Mouse (Mus musculus): ENCODE data around the gene Tubb4b. TPM values are rescaled to one million over a fixed set of nuclear protein-coding genes. Genes with fewer than 3 reads are reported as not detected.

Tubb4b gene
- polyA plus RNA-seq, 1 experiment = 537 TPM

DNA sequence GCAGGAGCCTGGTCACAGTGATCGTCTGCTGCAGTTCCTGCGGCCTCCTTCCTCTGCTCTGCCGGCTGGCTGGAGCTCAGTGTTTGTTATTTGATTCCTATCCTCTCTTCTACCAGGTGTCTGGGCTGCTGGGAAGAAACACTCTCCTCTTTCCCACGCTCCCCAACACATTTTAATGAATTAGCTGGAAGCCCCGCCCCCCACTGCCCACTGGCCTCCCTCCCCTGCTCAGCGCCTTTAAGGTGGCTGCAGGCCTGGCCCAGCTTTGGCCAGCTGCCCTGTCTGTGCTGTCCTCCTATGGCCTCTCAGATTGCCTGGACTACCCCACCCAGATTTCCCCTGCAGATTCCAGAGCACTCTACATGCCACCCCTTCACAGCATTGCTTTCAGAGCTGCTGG is 46.8 kb downstream of the Tubb4b start:
- H3K4me3 ChIP-seq (ENCODE audit: insufficient read depth, low read length) = 0 out of 2 replicates have a peak overlapping the region, but pooled peaks have one; percentile 2
- peaks cover 8% of the 10 kb centered on the region for H3K4me1 ChIP-seq (ENCODE audit: control insufficient read depth, insufficient read depth, low read length)
- H3K27ac ChIP-seq (ENCODE audit: insufficient read depth, low read length) = peak overlapping the region; percentile 92
- TF ChIP-seq POLR2A (IDR thresholded peaks at IDR 0.05; ENCODE audit: extremely low read depth, insufficient read depth, low read length) (0 out of 2 replicates have a peak, but pooled peaks have one; percentile 37), CTCF (IDR thresholded peaks at IDR 0.05; ENCODE audit: extremely low read depth, insufficient read depth, low read length) (no peak)

DNA sequence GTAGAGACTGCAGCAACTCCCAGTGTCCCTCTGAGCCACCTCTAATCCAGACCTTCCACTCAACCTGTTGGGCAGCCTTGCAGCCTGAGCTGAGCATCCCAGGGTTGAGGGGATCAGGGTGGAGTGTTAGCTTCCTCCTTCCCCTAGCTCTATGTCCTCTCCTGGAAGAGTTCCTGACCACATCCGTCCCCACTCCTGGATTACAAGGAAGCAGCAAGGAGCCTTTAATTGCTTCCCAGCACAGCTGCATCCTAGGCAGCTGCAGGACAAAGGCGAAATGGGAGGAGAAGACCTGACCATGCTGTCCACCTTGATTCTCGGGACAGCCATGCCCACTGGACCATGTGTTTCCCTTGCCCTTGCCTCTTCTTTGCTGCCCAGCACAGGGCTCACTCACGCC is 47.4 kb downstream of the Tubb4b start:
- TF ChIP-seq POLR2A (IDR thresholded peaks at IDR 0.05; ENCODE audit: extremely low read depth, insufficient read depth, low read length) (no peak), CTCF (IDR thresholded peaks at IDR 0.05; ENCODE audit: extremely low read depth, insufficient read depth, low read length) (no peak)
- Histone ChIP-seq H3K27ac (ENCODE audit: insufficient read depth, low read length) (peak overlapping the region; percentile 92), H3K4me1 (ENCODE audit: control insufficient read depth, insufficient read depth, low read length) (peaks cover 8% of the 10 kb centered on the region), H3K4me3 (ENCODE audit: insufficient read depth, low read length) (0 out of 2 replicates have a peak overlapping the region, but pooled peaks have one; percentile 2)

DNA sequence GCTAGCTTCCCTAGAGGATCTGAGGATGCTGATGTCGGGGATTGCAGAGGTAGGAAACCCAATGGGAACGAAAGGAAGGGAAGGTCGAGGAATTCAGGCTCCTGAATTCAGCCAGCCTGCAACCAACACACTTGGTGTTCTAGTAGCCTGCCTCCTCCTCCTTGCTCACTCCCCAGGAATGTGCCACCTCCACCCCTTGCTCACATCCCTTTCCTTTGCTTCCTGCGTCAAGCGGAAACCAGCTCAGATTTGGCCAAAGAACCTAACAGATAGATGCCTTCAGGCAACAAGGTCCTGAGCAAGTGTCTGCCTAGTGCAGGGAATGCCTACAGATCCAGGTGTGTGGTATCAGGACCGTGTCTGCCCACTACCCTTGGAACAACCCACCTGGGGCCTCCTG is 47.9 kb downstream of the Tubb4b start:
- H3K4me3 ChIP-seq (ENCODE audit: insufficient read depth, low read length) = no peak overlapping the region
- peaks cover 8% of the 10 kb centered on the region for H3K4me1 ChIP-seq (ENCODE audit: control insufficient read depth, insufficient read depth, low read length)
- H3K27ac ChIP-seq (ENCODE audit: insufficient read depth, low read length) = no peak overlapping the region
- TF ChIP-seq POLR2A (IDR thresholded peaks at IDR 0.05; ENCODE audit: extremely low read depth, insufficient read depth, low read length) = no peak
- TF ChIP-seq CTCF (IDR thresholded peaks at IDR 0.05; ENCODE audit: extremely low read depth, insufficient read depth, low read length) = no peak

DNA sequence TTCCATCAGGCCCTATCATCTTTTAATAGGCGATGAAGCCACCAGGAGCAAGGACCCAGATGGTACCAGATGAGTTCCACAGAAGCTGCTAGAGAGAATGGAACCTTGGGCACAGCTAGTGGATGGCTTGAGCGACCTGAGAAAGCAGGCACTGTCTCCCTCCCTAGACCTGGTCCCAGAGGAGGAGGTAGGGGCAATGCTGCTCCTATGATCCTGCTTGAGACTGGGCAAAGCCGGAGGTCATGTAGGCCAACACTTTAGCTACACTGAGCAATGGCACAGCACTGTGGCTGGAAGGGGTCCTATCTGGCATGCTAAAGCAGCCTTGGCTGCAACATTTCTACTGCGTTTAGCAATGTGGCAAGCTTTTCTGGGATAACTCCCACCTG is 48.8 kb downstream of the Tubb4b start:
- H3K4me1 ChIP-seq (ENCODE audit: control insufficient read depth, insufficient read depth, low read length) = peaks cover 8% of the 10 kb centered on the region
- TF ChIP-seq POLR2A (IDR thresholded peaks at IDR 0.05; ENCODE audit: extremely low read depth, insufficient read depth, low read length) = no peak
- TF ChIP-seq CTCF (IDR thresholded peaks at IDR 0.05; ENCODE audit: extremely low read depth, insufficient read depth, low read length) = no peak
- H3K4me3 ChIP-seq (ENCODE audit: insufficient read depth, low read length) = no peak overlapping the region
- no peak overlapping the region for H3K27ac ChIP-seq (ENCODE audit: insufficient read depth, low read length)

DNA sequence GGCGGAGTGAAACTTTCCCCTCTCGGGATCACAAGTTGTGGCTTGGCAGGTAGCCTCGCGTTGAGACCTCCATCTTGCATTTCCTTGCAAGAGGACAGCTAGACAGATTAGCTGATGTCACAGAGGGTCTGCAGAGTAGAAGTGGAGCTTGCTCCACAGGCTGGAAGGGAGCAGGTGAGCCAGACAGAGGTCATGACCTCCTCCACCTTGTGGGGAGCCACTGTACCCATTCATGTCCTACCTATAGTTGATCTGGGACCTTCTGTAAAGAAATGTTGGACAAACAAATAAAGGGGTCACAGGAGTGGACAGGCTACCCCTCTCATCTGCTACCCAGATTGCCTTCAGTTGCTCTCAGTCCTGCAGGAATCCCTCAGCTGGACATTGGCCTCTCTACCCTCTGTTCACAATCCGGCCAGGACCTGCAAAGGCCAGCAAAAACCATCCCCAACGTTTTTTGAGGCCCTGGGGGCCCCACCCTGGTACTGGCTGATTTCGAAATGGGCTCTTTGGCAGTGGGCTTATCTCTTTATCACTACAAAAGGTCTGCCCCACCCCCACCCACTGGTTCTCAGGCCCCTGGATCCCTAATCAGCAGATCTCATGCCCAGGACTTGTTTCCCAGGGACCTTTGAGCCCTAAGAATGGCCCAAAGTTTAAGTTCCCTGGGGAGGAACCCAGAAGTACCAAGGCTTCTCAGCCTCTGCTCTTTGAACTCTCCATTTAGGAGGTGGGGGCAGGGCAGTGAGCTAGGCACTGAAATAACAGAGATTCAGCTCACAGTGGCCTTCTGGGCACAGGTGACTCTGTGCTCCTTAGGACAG is 49.4 kb downstream of the Tubb4b start:
- Histone ChIP-seq H3K27ac (ENCODE audit: insufficient read depth, low read length) (no peak overlapping the region), H3K4me3 (ENCODE audit: insufficient read depth, low read length) (no peak overlapping the region), H3K4me1 (ENCODE audit: control insufficient read depth, insufficient read depth, low read length) (peaks cover 8% of the 10 kb centered on the region)
- TF ChIP-seq CTCF (IDR thresholded peaks at IDR 0.05; ENCODE audit: extremely low read depth, insufficient read depth, low read length) = no peak

DNA sequence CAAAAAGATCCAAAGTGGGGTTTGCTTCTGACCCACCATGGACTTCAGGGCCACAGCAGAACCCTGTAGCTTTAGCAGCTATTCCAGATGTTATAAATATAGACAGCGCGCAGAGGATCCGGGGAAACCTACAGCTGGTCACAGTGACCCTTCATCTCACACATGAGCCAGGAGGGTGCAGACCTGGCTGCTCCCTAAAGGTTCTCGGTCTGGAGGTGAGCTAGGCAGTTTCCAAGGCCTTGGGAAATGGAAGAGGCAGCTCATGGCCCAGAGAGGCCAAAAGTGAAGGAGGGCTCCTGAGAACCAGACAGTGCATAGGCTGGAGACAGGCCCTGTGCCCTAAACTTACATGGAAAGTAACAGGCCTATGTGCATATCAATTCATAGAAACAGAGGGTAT is 50.7 kb downstream of the Tubb4b start:
- TF ChIP-seq POLR2A (IDR thresholded peaks at IDR 0.05; ENCODE audit: extremely low read depth, insufficient read depth, low read length) = no peak
- no peak for TF ChIP-seq CTCF (IDR thresholded peaks at IDR 0.05; ENCODE audit: extremely low read depth, insufficient read depth, low read length)
- Histone ChIP-seq H3K4me3 (ENCODE audit: insufficient read depth, low read length) (no peak overlapping the region), H3K27ac (ENCODE audit: insufficient read depth, low read length) (no peak overlapping the region), H3K4me1 (ENCODE audit: control insufficient read depth, insufficient read depth, low read length) (peaks cover 8% of the 10 kb centered on the region)

DNA sequence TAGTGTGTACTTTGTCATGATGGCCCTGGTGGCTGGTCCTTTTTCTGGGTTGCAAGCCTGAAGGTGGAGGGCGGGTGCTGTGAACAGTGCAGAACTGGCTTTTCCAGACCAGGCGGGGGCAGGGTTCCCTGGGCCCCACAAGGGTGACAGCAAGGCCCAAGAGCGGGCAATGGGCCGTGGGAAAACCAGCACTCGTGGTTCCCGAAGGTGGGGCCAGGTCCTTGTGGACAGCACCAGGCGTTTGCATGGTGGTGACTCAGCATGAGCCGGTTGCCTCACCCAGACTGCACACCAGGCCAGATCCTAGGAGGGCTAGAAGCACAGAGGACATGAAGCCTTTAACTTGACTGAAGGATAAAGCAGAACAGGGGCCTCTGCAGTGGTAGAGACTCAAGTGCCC is 51.9 kb downstream of the Tubb4b start:
- Histone ChIP-seq H3K4me3 (ENCODE audit: insufficient read depth, low read length) (no peak overlapping the region), H3K27ac (ENCODE audit: insufficient read depth, low read length) (no peak overlapping the region), H3K4me1 (ENCODE audit: control insufficient read depth, insufficient read depth, low read length) (peaks cover 5% of the 10 kb centered on the region)
- no peak for TF ChIP-seq POLR2A (IDR thresholded peaks at IDR 0.05; ENCODE audit: extremely low read depth, insufficient read depth, low read length)
- TF ChIP-seq CTCF (IDR thresholded peaks at IDR 0.05; ENCODE audit: extremely low read depth, insufficient read depth, low read length) = no peak

Other genes with a start within 250 kb of the Tubb4b start
- 137 TPM in 2 replicates for gene Mrpl41, start 249.6 kb downstream of the Tubb4b start, polyA plus RNA-seq (2012; rRNA removed)
- 20.1 and 22.5 TPM in 2 replicates for gene Pnpla7, start 248.7 kb downstream of the Tubb4b start, polyA plus RNA-seq (2012; rRNA removed)
- 724 and 838 TPM in 2 replicates for gene Nsmf, start 170.3 kb downstream of the Tubb4b start, polyA plus RNA-seq (2012; rRNA removed)
- gene Entpd8, start 144.4 kb downstream of the Tubb4b start, polyA plus RNA-seq (2012; rRNA removed) = not detected in 2 replicates
- gene Noxa1, start 129.6 kb downstream of the Tubb4b start, polyA plus RNA-seq (2012; rRNA removed) = not detected in 2 replicates
- 22.1 and 24.2 TPM in 2 replicates for gene Nrarp, start 43.9 kb downstream of the Tubb4b start, polyA plus RNA-seq (2012; rRNA removed)
- gene Tor4a, start 27.8 kb downstream of the Tubb4b start, polyA plus RNA-seq (2012; rRNA removed) = 2.5 TPM in 2 replicates
- 52.0 and 57.5 TPM in 2 replicates for gene Nelfb, start 13.2 kb downstream of the Tubb4b start, polyA plus RNA-seq (2012; rRNA removed)
- gene Stpg3, start 10.1 kb downstream of the Tubb4b start, polyA plus RNA-seq (2012; rRNA removed) = 0.11 TPM in 1 of 2 replicates, not detected in the other
- 0.19 and 0.21 TPM in 2 replicates for gene Fam166a, start 6.0 kb downstream of the Tubb4b start, polyA plus RNA-seq (2012; rRNA removed)
- gene Slc34a3, start 9.7 kb upstream of the Tubb4b start, polyA plus RNA-seq (2012; rRNA removed) = 0.26 and 0.44 TPM in 2 replicates
- not detected in 2 replicates for gene Rnf224, start 12.1 kb upstream of the Tubb4b start, polyA plus RNA-seq (2012; rRNA removed)
- gene Rnf208, start 17.6 kb upstream of the Tubb4b start, polyA plus RNA-seq (2012; rRNA removed) = 314 and 325 TPM in 2 replicates
- 0.21 and 0.57 TPM in 2 replicates for gene Cysrt1, start 17.8 kb upstream of the Tubb4b start, polyA plus RNA-seq (2012; rRNA removed)
- 14.0 and 15.5 TPM in 2 replicates for gene AL732309.1, start 22.2 kb upstream of the Tubb4b start, polyA plus RNA-seq (2012; rRNA removed)
- 33.8 and 36.0 TPM in 2 replicates for gene Tmem203, start 30.7 kb upstream of the Tubb4b start, polyA plus RNA-seq (2012; rRNA removed)
- 14.0 and 22.0 TPM in 2 replicates for gene Tprn, start 37.9 kb upstream of the Tubb4b start, polyA plus RNA-seq (2012; rRNA removed)
- gene Ssna1, start 47.7 kb upstream of the Tubb4b start, polyA plus RNA-seq (2012; rRNA removed) = 87.9 and 93.2 TPM in 2 replicates
- 75.7 and 76.5 TPM in 2 replicates for gene Anapc2, start 47.8 kb upstream of the Tubb4b start, polyA plus RNA-seq (2012; rRNA removed)
- gene Tmem210, start 63.4 kb upstream of the Tubb4b start, polyA plus RNA-seq (2012; rRNA removed) = not detected in 2 replicates
- gene Lrrc26, start 65.2 kb upstream of the Tubb4b start, polyA plus RNA-seq (2012; rRNA removed) = not detected in 2 replicates
- 336 and 340 TPM in 2 replicates for gene Grin1, start 94.5 kb upstream of the Tubb4b start, polyA plus RNA-seq (2012; rRNA removed)
- gene Man1b1, start 107.6 kb upstream of the Tubb4b start, polyA plus RNA-seq (2012; rRNA removed) = 27.0 and 28.4 TPM in 2 replicates
- 59.8 and 69.1 TPM in 2 replicates for gene Dpp7, start 131.7 kb upstream of the Tubb4b start, polyA plus RNA-seq (2012; rRNA removed)
- gene Uap1l1, start 141.0 kb upstream of the Tubb4b start, polyA plus RNA-seq (2012; rRNA removed) = 16.6 and 20.4 TPM in 2 replicates
- gene Sapcd2, start 147.6 kb upstream of the Tubb4b start, polyA plus RNA-seq (2012; rRNA removed) = 4.0 and 4.4 TPM in 2 replicates
- 15.8 and 19.0 TPM in 2 replicates for gene Entpd2, start 171.2 kb upstream of the Tubb4b start, polyA plus RNA-seq (2012; rRNA removed)
- 435 and 468 TPM in 2 replicates for gene Npdc1, start 174.6 kb upstream of the Tubb4b start, polyA plus RNA-seq (2012; rRNA removed)
- 0.38 and 0.48 TPM in 2 replicates for gene Fut7, start 198.6 kb upstream of the Tubb4b start, polyA plus RNA-seq (2012; rRNA removed)
- gene Abca2, start 204.0 kb upstream of the Tubb4b start, polyA plus RNA-seq (2012; rRNA removed) = 105 and 109 TPM in 2 replicates
- gene Clic3, start 232.1 kb upstream of the Tubb4b start, polyA plus RNA-seq (2012; rRNA removed) = 0.72 and 0.79 TPM in 2 replicates
- 137 TPM in 2 replicates for gene Paxx, start 236.4 kb upstream of the Tubb4b start, polyA plus RNA-seq (2012; rRNA removed)
- 2,250 and 2,426 TPM in 2 replicates for gene Ptgds, start 245.3 kb upstream of the Tubb4b start, polyA plus RNA-seq (2012; rRNA removed)